Mouse (Mus musculus) bone marrow macrophage, adult 2 months (primary cell): ENCODE data around the gene Asic1.

ENCODE experiments used
- CTCF ChIP-seq: IDR thresholded peaks from 2 replicates; pipeline ENCODE4 v1.5.1; 2012; ENCODE audit warnings: low read depth, mild to moderate bottlenecking, low read length, moderate library complexity
- POLR2A ChIP-seq: IDR thresholded peaks from 2 replicates; pipeline ENCODE4 v1.6.1; 2012; ENCODE audit warnings: mild to moderate bottlenecking, low read depth, low read length, borderline replicate concordance

DNA sequence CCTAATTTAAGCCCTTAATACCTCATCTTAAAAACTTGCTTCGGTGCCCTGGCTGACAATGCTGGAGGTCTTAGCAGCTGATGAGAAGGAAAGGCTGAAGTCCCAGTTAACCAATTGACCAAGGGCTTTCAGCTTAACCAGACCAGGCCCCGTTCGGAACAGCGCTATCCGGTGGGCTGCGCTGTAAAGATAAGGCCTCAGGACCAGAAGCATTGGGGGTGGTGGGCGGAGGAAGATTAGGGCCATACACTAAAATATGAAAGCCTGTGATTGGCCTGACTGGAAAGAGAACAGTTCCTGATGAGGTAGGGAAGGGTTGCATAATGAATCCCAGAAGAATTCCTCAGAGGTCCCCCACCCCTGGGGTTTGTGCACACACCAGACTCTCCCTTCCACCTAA is 7.8 kb upstream of the Asic1 start:
- TF ChIP-seq CTCF: no peak
- TF ChIP-seq POLR2A: no peak
